ENCODE assay signal across 14 mouse cellular contexts in the genomic region with DNA sequence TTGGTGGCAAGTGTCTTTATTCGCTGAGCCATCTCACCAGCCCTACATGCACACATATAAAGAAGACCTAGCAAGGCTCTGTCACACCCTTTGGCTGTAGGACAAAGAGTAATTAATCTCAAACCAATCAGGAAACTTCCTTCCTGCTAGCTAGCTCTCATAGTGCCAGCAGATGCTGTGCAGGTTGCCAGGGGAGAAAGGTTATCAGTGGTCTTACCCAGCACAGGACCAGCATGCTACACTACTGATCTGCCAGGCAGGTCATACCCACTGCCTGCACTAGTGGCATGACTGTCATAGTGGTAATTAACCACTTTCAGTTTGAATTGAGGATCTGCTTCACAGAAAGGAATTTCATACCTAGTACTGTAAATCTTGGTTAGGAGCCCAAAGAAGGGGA. TPM values are rescaled to one million over a fixed set of nuclear protein-coding genes. Genes with fewer than 3 reads are reported as not detected.
"Had no signal": no experiment of that assay in that cellular context is flagged by ENCODE, and none has a peak within 500 bp of the region (broad histone marks: within the 10 kb centered on the region; RNA-seq: fewer than 3 reads in every experiment).

No protein-coding gene starts in this region.

- DNase-seq: kidney, adult 2 months; kidney, postnatal 25 days; layer of hippocampus, adult 9-11 months; liver; lung, adult 2 months; lung, postnatal 14 days; lung, postnatal 4 days; retina, postnatal 1 day; right cerebral cortex, postnatal 25 days; spleen, adult 18-20 months; thymus, postnatal 25 days had no signal

RNA-seq across cellular contexts. Expression of a gene that starts 29.2 kb away (rescaled TPM):
- total RNA-seq: layer of hippocampus, adult 2 months; left cerebral cortex, adult 8-10 months; left cerebral cortex, postnatal 14 days had no signal

RNA-seq across cellular contexts. Expression of a gene that starts 50.5 kb away (rescaled TPM):
- total RNA-seq: layer of hippocampus, adult 2 months; left cerebral cortex, adult 8-10 months; left cerebral cortex, postnatal 14 days had no signal
